Mouse (Mus musculus) liver, embryonic 14.5 days (tissue): ENCODE results near the gene Kcna7.

Experiments
- CTCF ChIP-seq: IDR thresholded peaks from 2 replicates; pipeline ENCODE4 v1.5.1; 2016; ENCODE audit warnings: antibody characterized with exemption, low read depth, control low read depth
- EP300 ChIP-seq: IDR thresholded peaks from 2 replicates; pipeline ENCODE4 v1.6.1; 2016; ENCODE audit warnings: antibody characterized with exemption, low read depth

DNA sequence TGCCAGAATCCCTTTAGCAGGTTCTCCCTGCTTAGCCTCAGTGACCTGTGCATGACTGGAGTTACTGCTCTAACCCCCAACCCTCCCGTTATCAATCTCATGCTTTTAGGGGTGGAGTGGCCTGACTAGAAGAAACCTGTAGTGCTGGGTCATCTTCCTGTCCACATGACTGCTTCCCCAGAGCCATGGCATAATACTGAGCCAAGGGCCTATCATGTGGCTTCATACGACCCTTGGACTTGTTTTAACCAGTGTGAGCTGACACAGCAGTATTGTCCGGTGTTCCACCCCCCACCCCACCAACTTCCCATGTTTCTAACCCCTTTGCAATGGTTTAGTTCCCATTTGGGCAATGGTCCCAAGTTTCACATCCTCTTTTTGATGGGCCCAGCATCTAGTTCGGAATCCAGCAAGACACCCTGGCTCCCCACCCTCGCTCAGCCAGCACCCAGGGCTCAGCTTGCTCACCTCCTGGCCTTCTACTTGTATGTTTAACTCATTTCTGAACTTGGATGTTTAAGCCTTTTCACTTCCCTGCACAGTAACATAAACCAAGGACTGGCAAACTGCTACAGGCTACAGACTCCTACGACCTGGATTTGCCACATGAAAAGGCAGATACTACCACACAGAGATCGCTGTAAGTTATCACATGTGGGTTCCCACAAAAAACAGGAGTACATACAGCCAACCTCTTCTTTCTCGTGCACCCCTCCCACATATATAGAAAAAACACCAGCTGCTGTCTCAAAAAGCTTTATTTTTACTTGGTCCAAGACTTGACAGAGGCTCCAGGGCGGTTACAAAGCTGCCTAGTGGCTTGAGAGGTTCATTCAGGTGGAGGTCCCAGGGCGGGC is 52.0 kb downstream of the Kcna7 start:
- no peak for TF ChIP-seq CTCF
- 0 out of 2 replicates have a peak, but pooled peaks have one; percentile 2 for TF ChIP-seq EP300
